ENCODE assay signal across 7 mouse cellular contexts in the genomic region with DNA sequence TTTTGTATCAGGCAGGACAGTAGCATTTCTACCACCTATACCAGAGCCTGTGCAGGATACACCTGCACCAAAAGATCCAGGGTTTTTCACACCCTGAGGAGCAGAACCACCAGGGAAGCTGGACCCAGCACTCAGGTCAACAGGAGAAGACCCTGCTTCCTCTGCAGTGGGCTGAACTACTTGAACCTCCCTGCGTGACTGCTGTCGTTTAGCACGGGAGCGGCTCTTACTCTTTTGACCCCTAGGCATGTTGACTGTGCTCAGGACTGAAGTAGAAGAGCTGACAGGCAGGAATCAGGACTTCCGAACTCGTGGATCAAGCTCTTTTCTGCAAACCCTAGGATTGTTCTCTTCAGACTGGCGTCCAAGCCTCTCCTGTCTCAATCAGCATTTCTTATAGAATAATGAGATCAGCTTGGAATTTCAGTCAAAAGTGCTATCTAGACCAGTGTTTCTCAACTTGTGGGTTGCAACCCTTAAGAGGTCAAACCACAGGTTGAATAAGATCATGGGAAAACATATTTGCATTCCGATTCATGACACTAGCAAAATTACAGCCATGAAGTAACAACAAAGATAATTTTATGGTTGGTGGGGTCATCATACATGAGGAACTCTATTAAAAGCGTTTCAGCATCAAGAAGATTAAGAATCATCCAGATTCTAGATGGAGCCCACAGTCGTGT. TPM values are rescaled to one million over a fixed set of nuclear protein-coding genes. Genes with fewer than 3 reads are reported as not detected.
DNase-seq lines count a peak whose midpoint lies in the region; ATAC-seq and TF ChIP-seq lines count a peak whose summit lies in the region.

No protein-coding gene starts in this region.

- peak overlapping the region; percentile 87 for H3K27ac ChIP-seq in embryonic facial prominence, embryonic 14.5 days (replicated peaks; ENCODE audit: low read depth, low read length)
- no peak overlapping the region for H3K27ac ChIP-seq in intestine, postnatal 0 days (ENCODE audit: low read depth, low read length)
- H3K27ac ChIP-seq in midbrain, embryonic 16.5 days (ENCODE audit: low read length): peak overlapping the region; percentile 84

- no peaks in the 10 kb centered on the region for H3K9me3 ChIP-seq in embryonic facial prominence, embryonic 14.5 days (ENCODE audit: control insufficient read depth, low read length)
- H3K9me3 ChIP-seq in intestine, postnatal 0 days (ENCODE audit: control insufficient read depth): no peaks in the 10 kb centered on the region
- no peaks in the 10 kb centered on the region for H3K9me3 ChIP-seq in midbrain, embryonic 16.5 days (replicated peaks; ENCODE audit: control insufficient read depth, low read length, poor library complexity, severe bottlenecking)

- H3K27me3 ChIP-seq in C2C12 (ENCODE audit: control insufficient read depth, insufficient read depth, insufficient read length): no peaks in the 10 kb centered on the region
- no peaks in the 10 kb centered on the region for H3K27me3 ChIP-seq in embryonic facial prominence, embryonic 14.5 days (replicated peaks; ENCODE audit: control insufficient read depth, insufficient read depth, low read length)
- no peaks in the 10 kb centered on the region for H3K27me3 ChIP-seq in intestine, postnatal 0 days (replicated peaks; ENCODE audit: control insufficient read depth, insufficient read depth, low read length)
- no peaks in the 10 kb centered on the region for H3K27me3 ChIP-seq in midbrain, embryonic 16.5 days (ENCODE audit: control insufficient read depth, insufficient read depth, low read depth, low read length)

- H3K4me2 ChIP-seq in embryonic facial prominence, embryonic 14.5 days (ENCODE audit: low read depth, low read length): peak overlapping the region; percentile 70
- peak overlapping the region; percentile 79 for H3K4me2 ChIP-seq in intestine, postnatal 0 days (replicated peaks; ENCODE audit: low read depth)
- H3K4me2 ChIP-seq in midbrain, embryonic 16.5 days (ENCODE audit: low read length): peak overlapping the region; percentile 61

- H3ac ChIP-seq in C2C12 (ENCODE audit: control insufficient read depth, insufficient read length, low read depth): peak overlapping the region; percentile 81

- peak overlapping the region; percentile 87 for H3K9ac ChIP-seq in embryonic facial prominence, embryonic 14.5 days (ENCODE audit: low read depth, low read length)
- peak overlapping the region; percentile 77 for H3K9ac ChIP-seq in intestine, postnatal 0 days (ENCODE audit: low read depth, low read length)
- peak overlapping the region; percentile 90 for H3K9ac ChIP-seq in midbrain, embryonic 16.5 days (ENCODE audit: low read depth, low read length)

- peaks cover 10% of the 10 kb centered on the region for H3K36me3 ChIP-seq in C2C12 (ENCODE audit: control insufficient read depth, insufficient read depth)
- peaks cover 7% of the 10 kb centered on the region; the same call in 1 of the 2 replicates for H3K36me3 ChIP-seq in embryonic facial prominence, embryonic 14.5 days (ENCODE audit: control insufficient read depth, insufficient read depth, low read length)
- H3K36me3 ChIP-seq in intestine, postnatal 0 days (ENCODE audit: control insufficient read depth, insufficient read depth): no peaks in the 10 kb centered on the region
- no peaks in the 10 kb centered on the region for H3K36me3 ChIP-seq in midbrain, embryonic 16.5 days (ENCODE audit: control insufficient read depth, insufficient read depth, low read length)

- 15% methylated on average over 10 of the region's 10 CpGs for WGBS in embryonic facial prominence, embryonic 14.5 days
- 21% methylated on average over 10 of the region's 10 CpGs for WGBS in intestine, postnatal 0 days
- 16% methylated on average over 10 of the region's 10 CpGs for WGBS in midbrain, embryonic 16.5 days

- ATAC-seq in embryonic facial prominence, embryonic 14.5 days (ENCODE audit: low read depth): no peak
- no peak for ATAC-seq in intestine, postnatal 0 days
- no peak for ATAC-seq in midbrain, embryonic 16.5 days

- no peak for TF ChIP-seq CTCF in C2C12 (IDR thresholded peaks at IDR 0.05; ENCODE audit: control insufficient read depth, insufficient read depth, insufficient read length)
- TF ChIP-seq CTCF in intestine, postnatal 0 days (IDR thresholded peaks at IDR 0.05; ENCODE audit: low read depth): no peak

- peaks cover 37% of the 10 kb centered on the region for H3K79me3 ChIP-seq in C2C12 (ENCODE audit: low read depth)

- peak overlapping the region; percentile 95 for H3K4me3 ChIP-seq in C2C12 (ENCODE audit: insufficient read depth, poor library complexity, severe bottlenecking)
- peak overlapping the region; percentile 56 for H3K4me3 ChIP-seq in embryonic facial prominence, embryonic 14.5 days (ENCODE audit: low read depth, low read length)
- H3K4me3 ChIP-seq in intestine, postnatal 0 days (ENCODE audit: low read depth, low read length): peak overlapping the region; percentile 77
- H3K4me3 ChIP-seq in midbrain, embryonic 16.5 days (ENCODE audit: low read depth, low read length): peak overlapping the region; percentile 97

- no peaks in the 10 kb centered on the region for H3K4me1 ChIP-seq in embryonic facial prominence, embryonic 14.5 days (ENCODE audit: control insufficient read depth, insufficient read depth, low read length)
- 0 out of 2 replicates have a peak, but pooled peaks cover 2% of the 10 kb centered on the region for H3K4me1 ChIP-seq in intestine, postnatal 0 days (replicated peaks; ENCODE audit: control insufficient read depth, insufficient read depth, low read length)
- peaks cover 19% of the 10 kb centered on the region for H3K4me1 ChIP-seq in midbrain, embryonic 16.5 days (ENCODE audit: control insufficient read depth, insufficient read depth, low read length)

- peaks cover 39% of the 10 kb centered on the region for H3K79me2 ChIP-seq in C2C12 (ENCODE audit: control insufficient read depth, insufficient read depth)

- peak; percentile 69 for DNase-seq in 416B (ENCODE audit: low read depth)
- DNase-seq in embryonic facial prominence, embryonic 14.5 days (ENCODE audit: low spot score): peak; percentile 1
- DNase-seq in frontal cortex, postnatal 14 days (ENCODE audit: low spot score in 2 of 2): no peak
- DNase-seq in frontal cortex, adult 2 months (ENCODE audit: extremely low spot score in 1 of 2, low spot score in 1 of 2): no peak

TF ChIP-seq in C2C12, 6 proteins besides CTCF, POLR2A, EP300 and RAD21:
- TF ChIP-seq USF1 (IDR thresholded peaks at IDR 0.05; ENCODE audit: low read depth) (no peak), CEBPB (IDR thresholded peaks at IDR 0.05; ENCODE audit: low read depth) (peak; percentile 64)

RNA-seq across cellular contexts. Expression of a gene that starts 0.7 kb away (rescaled TPM):
- 5.4 TPM for polyA plus RNA-seq in C2C12 (2012; fragmentation: generic; extraction: Trizol)
- polyA plus RNA-seq in embryonic facial prominence, embryonic 14.5 days (2014; fragmentation: Nextera tagmentation; extraction: Ambion mirVana): 46.3 and 51.8 TPM in 2 replicates
- polyA plus RNA-seq in intestine, postnatal 0 days (2015; fragmentation: Nextera tagmentation; extraction: Ambion mirVana): 16.8 and 19.0 TPM in 2 replicates
- polyA plus RNA-seq in midbrain, embryonic 16.5 days (2015; fragmentation: Nextera tagmentation; extraction: Ambion mirVana): 33.8 and 36.3 TPM in 2 replicates
- polyA plus RNA-seq in frontal cortex, adult 2 months (2012; rRNA removed): 15.7 and 16.3 TPM in 2 replicates

RNA-seq across cellular contexts. Expression of a gene that starts 0.8 kb away (rescaled TPM):
- 0.22 TPM for polyA plus RNA-seq in C2C12 (2012; fragmentation: generic; extraction: Trizol)
- 0.11 and 0.50 TPM in 2 replicates for polyA plus RNA-seq in embryonic facial prominence, embryonic 14.5 days (2014; fragmentation: Nextera tagmentation; extraction: Ambion mirVana)
- 0.07 TPM in 1 of 2 replicates, not detected in the other for polyA plus RNA-seq in intestine, postnatal 0 days (2015; fragmentation: Nextera tagmentation; extraction: Ambion mirVana)
- 0.68 and 0.77 TPM in 2 replicates for polyA plus RNA-seq in midbrain, embryonic 16.5 days (2015; fragmentation: Nextera tagmentation; extraction: Ambion mirVana)
- polyA plus RNA-seq in frontal cortex, adult 2 months (2012; rRNA removed): 0.27 and 0.36 TPM in 2 replicates

Comparison
In these comparisons a context has a peak if more than half of its experiments do, and no peak if none do; other contexts are left out.
1. DNase-seq: peak in 416B (single experiment) and embryonic facial prominence, embryonic 14.5 days (single experiment); none in frontal cortex, postnatal 14 days (0 of 2) and frontal cortex, adult 2 months (0 of 2).
2. Peak in every context shown above with its lines, with median percentiles within 50 percentile points of each other: H3K4me3 ChIP-seq, H3K4me2 ChIP-seq and H3K9ac ChIP-seq.